Mouse (Mus musculus): Measurements from ENCODE around the gene Shq1.

The Shq1 gene

GRCm38 (mm10) chr6:100670880-100671344, at the start of gene Shq1:
Gene Shq1 (minus strand): TSS chr6:100671157.
- DNase-seq = peak; percentile 93

DNA sequence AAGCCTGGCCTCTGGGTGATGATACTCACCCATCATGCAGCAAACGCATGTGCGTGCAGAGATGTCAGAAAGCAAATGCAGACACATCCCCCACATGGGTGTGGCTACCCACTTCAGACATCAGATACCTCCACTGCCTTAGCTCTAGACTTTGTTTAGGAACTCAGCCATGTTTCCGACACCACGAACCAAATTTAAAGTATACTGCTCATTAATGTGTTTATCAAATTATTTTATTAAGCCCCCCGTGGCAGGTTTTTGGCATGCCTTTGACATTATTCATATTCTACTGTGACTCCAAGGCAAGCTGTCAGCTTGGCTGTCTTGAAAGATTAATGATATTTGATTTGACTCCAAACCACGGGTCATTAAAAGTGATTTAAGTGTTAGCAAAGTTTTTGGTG, 49.1 kb upstream of the Shq1 start:
- DNase-seq = no peak

- no peak for DNase-seq
Measured at GRCm38 (mm10) chr6:100716817-100717216, 45.9 kb upstream of the Shq1 start.

DNA sequence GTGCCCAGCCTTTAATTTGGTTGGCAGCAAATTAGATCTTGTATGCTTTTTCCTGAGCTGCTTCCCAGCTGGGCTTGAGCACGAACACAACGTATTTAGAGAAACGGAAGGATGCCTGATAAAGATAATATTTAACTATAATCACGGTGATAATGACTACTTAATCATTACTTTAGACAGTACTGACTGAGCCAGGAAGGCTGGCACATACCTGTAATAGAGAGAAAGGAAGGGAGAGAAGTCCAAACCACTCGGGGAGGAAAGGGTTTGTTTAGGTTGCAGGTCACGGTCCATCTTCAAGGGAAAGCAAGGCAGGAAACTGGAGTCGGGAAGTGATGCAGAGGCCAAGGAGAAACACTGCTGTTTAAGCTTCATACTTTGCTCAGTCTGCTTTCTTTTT, 45.2 kb upstream of the Shq1 start:
- DNase-seq = no peak

- DNase-seq = no peak
Measured at GRCm38 (mm10) chr6:100715296-100715828, 44.4 kb upstream of the Shq1 start.

DNA sequence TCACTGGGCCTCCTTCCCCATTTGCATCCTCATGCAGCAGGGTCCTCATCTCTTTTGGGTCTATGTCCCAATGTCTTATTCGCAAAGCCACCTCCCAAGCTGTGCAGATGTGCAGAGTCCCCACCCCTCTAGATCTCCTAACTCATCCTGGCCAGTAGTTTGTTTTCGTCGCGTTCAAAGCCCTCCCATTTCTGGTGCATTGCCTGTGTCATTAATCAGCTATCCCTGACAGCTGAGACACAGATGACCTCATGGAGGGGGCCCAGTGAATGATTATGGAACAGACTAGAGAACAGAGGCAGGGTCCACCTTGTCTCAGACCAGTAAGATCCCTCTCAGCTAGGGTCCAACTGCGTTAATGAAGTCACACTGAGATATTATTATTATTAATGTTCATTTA, 39.9 kb upstream of the Shq1 start:
- no peak for DNase-seq

GRCm38 (mm10) chr6:100710170-100710569, 39.2 kb upstream of the Shq1 start:
- no peak for DNase-seq

GRCm38 (mm10) chr6:100709483-100709882, 38.5 kb upstream of the Shq1 start:
- peak; percentile 6 to 13 for DNase-seq

DNA sequence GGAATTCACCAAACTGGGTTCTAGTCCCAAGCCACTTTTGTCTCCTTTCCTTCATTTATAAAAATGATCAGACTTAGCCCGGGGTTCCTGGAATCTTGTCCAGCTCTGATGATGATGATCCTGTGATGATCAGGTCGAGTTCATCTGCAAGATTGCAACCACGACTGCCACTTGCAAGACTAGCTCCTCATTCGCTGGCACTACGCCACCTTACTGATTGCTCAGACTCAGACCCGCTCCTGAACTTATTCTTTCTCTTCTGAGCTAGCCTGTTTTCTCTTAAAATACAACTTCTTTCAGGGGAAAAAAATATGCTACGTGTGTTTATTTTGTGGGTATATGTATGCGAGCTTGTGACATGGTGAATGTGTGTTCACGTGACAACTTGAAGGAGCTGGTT, 38.0 kb upstream of the Shq1 start:
- DNase-seq = no peak

DNA sequence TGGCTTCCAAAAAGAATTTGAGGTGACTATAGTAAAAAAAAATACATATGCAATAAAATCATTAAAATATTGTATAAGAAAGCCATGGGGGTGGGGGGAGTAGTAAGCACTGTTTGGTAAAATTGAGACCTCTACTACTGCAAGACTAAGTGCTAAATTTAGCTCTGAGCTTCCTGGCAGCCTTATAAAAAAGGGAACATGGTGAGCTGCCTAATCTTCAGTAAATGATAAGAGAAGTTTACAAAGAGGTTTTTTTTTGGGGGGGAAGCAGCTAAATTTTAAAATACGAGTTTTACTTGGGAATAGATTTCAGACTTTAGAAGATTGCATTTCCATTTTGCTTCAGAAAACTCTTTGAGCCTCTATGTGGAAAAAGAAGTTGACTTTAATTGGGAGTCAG, 37.3 kb upstream of the Shq1 start:
- DNase-seq = no peak

DNA sequence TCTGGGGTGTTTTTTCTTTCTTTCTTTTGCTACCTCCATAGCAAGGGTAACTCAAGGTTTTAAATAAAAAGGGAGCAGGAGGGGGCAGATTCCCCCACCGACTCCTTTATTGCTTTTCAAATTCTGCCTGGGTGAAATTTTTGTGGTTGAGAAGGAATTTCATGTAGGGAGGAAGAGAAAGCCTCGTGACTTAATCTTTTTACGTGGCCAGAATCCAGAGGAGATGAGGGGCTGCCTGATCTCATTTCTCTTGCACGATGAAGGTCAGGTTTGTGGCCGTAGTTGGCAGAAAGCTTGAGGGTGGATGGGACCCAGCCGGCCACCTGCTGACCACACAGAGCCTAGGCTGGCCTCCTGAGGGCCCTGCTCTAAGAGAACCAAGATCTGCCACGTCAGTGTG, 36.6 kb upstream of the Shq1 start:
- no peak for DNase-seq

DNA sequence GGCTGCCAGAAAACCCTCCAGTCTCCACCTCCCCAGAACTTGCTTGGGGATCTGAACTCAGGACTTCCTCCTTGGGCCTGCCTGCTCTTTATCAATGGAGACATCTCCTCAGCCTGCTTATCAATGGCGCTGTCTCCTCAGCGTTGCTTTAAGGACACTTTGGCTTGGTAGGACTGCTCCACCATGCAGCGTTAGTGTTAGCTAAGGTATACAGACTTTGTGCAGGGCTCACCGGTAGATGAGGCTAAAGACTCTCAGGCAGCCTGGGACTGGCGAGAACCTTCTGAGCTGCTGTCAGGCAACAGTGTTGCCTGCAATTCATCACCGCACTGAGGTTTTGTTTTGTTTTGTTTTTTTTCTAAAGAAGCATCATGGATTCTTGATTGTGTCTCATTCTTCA, 35.9 kb upstream of the Shq1 start:
- DNase-seq = no peak

DNA sequence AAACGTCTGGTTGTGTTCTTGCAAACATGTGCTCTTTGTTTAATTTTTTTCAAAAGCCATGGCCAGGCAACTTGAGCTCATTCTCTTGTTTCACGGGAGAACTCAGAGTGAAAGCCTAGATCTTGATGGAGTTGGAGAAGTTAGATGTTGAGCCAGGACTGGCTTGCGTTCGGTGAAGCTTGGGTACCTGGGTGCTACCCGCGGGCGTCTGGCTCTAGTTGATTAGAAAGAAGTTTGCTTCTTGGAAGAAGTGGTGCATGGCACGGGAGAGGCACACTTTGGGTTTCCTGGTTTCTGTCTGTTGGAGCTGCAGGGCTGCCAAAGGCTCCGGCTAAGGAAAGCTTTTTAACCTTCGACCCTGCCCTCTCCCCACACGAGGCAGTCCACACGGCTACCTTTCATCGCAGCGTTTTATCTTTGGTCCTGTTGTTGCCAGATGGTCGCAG, 34.4 kb upstream of the Shq1 start:
- no peak for DNase-seq

DNA sequence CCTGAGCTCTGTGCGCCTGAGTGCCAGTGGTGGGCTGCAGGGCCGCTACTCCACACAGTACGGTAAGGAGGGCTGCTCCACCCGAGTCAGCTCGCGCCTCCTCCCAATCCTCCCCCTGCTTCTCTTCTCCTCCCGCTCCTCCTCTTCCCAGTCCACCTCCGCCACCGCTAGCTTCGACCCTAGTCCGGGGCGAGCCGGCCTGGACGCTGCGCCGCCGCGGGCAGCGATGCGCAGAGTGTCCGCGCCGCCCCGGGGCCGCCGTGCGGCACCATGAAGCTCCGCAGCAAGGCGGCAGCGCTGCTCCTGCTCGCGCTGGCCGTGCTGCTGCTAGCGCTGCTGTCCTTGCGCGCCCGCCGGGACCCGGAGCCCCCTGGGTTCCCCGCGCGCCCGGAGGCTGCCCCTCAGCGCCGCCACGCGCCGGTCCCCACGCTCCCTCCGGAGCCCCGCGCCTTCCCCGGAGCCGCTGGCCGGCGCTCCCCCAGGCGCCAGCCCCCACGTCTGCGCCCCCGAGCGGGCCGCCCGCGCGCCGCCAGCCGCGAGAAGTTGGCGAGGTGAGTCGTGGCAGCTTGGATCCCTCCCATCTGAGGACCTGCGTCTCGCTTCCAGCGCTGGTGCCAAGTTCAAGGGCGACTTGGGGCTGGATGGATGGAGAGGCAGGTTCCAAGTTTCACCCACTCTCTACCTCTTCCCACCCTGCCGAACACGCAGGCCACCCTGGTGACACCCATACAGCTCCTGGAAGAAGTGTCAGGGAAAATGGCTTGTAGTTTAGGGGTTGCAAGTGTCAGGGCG, 33.8 kb upstream of the Shq1 start, which contains the start of gene Gxylt2:
Gxylt2 (plus strand) TSS at position 161 of the 792 bp plus-strand sequence.
- no peak for DNase-seq

DNA sequence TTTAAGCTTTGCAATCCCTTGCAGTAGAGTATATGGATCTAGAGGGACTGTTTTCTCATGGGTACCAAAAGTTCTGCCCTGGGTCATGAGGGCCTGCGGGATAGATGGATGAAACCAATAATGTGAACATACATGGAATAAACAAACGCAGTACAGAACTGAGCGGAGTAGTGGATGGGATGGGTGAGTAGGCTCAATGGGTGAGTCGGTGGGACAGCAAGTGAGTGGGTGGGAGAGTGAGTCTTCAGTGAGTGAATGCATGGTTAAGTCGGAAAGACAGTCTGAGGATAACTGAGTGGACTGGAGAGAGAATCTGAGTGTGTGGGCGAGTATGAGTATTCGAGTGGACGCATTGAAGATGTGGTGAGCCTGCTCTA, 33.2 kb upstream of the Shq1 start:
- DNase-seq = no peak

GRCm38 (mm10) chr6:100700774-100701173, 29.8 kb upstream of the Shq1 start:
- DNase-seq = no peak

- no peak for DNase-seq
Measured at GRCm38 (mm10) chr6:100699986-100700385, 29.0 kb upstream of the Shq1 start.

DNA sequence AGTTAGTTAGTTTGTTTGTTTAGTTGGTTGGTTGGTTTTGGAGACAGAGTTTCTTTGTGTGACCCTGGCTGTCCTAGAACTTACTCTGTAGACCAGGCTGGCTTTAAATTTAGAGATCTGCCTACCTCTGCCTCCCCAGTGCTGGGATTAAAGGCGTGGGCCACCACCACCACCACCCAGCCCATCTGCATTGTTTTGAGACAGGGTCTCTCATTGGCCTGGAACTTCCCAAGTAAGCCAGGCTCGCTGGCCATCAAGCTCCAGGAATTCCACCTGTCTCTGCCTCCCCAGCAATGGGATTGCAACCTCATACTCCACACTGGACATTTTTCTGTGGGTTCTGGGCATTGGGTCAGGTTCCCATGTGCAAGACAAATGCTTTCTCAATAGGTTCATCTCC, 15.4 kb upstream of the Shq1 start:
- no peak for DNase-seq

- no peak for DNase-seq
Measured at GRCm38 (mm10) chr6:100678636-100679035, 7.7 kb upstream of the Shq1 start.

GRCm38 (mm10) chr6:100676461-100676860, 5.5 kb upstream of the Shq1 start:
- DNase-seq = no peak

- DNase-seq = peak; percentile 19
Measured at GRCm38 (mm10) chr6:100674974-100675373, 4.0 kb upstream of the Shq1 start.

- no peak for DNase-seq
Measured at GRCm38 (mm10) chr6:100671401-100671800, 444 bp upstream of the Shq1 start.

DNA sequence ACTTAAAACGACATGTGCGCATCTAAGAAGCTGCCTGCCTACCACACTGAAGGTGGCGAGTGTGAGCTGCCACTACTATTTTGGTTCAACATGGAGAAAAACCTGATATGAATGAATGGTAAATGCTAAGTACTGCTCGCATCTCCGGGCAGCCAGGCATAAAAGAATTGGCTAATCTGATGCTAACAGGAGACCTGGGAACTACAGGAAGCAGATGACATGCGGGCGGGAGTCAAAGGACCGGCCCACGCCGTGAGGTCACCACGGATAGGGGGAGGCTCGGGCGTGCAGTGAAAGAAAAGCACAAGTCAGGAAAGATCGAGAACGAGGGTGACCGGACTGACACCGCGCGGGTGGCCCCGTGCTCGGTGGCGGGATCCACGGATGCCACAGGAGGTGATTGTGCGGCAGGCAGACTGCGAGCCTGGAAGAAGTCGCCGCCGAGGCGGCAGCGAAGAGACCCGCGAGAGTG, 551 bp downstream of the Shq1 start:
- peak; percentile 48 to 53 for DNase-seq

DNA sequence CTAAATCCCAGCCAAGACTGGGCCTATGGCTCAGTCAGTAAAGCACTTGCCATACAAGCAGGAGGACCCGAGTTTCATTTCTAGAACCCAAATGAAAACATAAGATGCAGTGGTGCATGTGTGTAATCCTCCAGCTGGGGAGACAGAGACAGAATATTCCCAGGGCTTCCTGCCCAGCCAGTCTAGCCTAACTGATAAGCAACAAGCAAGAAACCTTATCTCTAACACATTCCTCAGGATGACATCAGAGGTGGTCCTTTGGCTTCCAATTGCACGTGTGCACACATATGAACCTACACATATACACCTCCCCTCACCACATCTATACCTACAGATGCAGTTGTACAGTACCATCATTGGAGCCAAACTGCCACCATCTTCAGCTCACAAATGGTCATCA, 2.1 kb downstream of the Shq1 start:
- DNase-seq = no peak

GRCm38 (mm10) chr6:100667644-100668043, 3.3 kb downstream of the Shq1 start:
- DNase-seq = no peak
